Mouse (Mus musculus) kidney, embryonic 14.5 days (tissue): ENCODE data around the gene Ubqln1. TPM values are rescaled to one million over a fixed set of nuclear protein-coding genes. Genes with fewer than 3 reads are reported as not detected.
A peak's percentile ranks its signal among the peaks of the same experiment; 100 is the strongest.

Experiments used
- ATAC-seq: fragments of 200-750 bp; cut with Nextera tagmentation; 2 replicates; pipeline ENCODE4 v1.8.0; 2017; ENCODE audit warnings: moderate number of reproducible peaks, mild to moderate bottlenecking, moderate TSS enrichment, moderate library complexity; ENCODE audit not compliant: low FRiP score, low TSS enrichment
- H3K27ac ChIP-seq: fragments of 300-500 bp; sonication (generic); 2 replicates; pipeline ENCODE4 v1.5.1; 2014; ENCODE audit warnings: low read depth, mild to moderate bottlenecking, low read length, moderate library complexity, mixed read lengths
- H3K27me3 ChIP-seq: fragments of 300-500 bp; sonication (generic); 2 replicates; pipeline ENCODE4 v1.6.1; 2014; ENCODE audit warnings: mild to moderate bottlenecking, low read length; ENCODE audit not compliant: control insufficient read depth, insufficient read depth
- H3K36me3 ChIP-seq: fragments of 300-500 bp; sonication (generic); 2 replicates; pipeline ENCODE4 v1.6.1; 2014; ENCODE audit warnings: low read length, mixed read lengths; ENCODE audit not compliant: control insufficient read depth, insufficient read depth
- H3K4me1 ChIP-seq: fragments of 300-500 bp; sonication (generic); 2 replicates; pipeline ENCODE4 v1.6.1; 2014; ENCODE audit warnings: low read length, mixed read lengths; ENCODE audit not compliant: control insufficient read depth, insufficient read depth
- H3K4me2 ChIP-seq: fragments of 300-500 bp; sonication (generic); replicated peaks from 2 replicates; pipeline ENCODE4 v1.6.1; 2014; ENCODE audit warnings: low read depth, mild to moderate bottlenecking, low read length
- H3K4me3 ChIP-seq: fragments of 300-500 bp; sonication (generic); 2 replicates; pipeline ENCODE4 v1.5.1; 2014; ENCODE audit warnings: mild to moderate bottlenecking, low read length
- H3K9ac ChIP-seq: fragments of 300-500 bp; sonication (generic); 2 replicates; pipeline ENCODE4 v1.6.1; 2014; ENCODE audit warnings: low read depth, mild to moderate bottlenecking, low read length, moderate library complexity
- H3K9me3 ChIP-seq: fragments of 300-500 bp; sonication (generic); 2 replicates; pipeline ENCODE4 v1.6.1; 2016; ENCODE audit warnings: low read length; ENCODE audit not compliant: control insufficient read depth
- WGBS: fragments of 180-500 bp; shearing (Covaris S2); extraction: QIAGEN DNeasy Blood & Tissue Kit; methylation state at CpG from one replicate; pipeline ENCODE4 v1.1.7; 2014; 5-methylcytosine and 5-hydroxymethylcytosine counted together
- polyA plus RNA-seq: library from polyadenylated mRNA; unstranded; fragments of >200 nt; fragmentation: Nextera tagmentation; extraction: Ambion mirVana; gene quantifications from 2 replicates; pipeline ENCODE4 v1.2.1, GENCODE M21; 2014

The Ubqln1 gene
- polyA plus RNA-seq, 1 experiment from 2014 or later, result 98.7 TPM

- no peak for ATAC-seq
- no peak overlapping the region for H3K4me2 ChIP-seq
- H3K4me1 ChIP-seq, result no peaks in the 10 kb centered on the region
- no peaks in the 10 kb centered on the region for H3K27me3 ChIP-seq
- no peak overlapping the region for H3K9ac ChIP-seq
- peaks cover 57% of the 10 kb centered on the region for H3K36me3 ChIP-seq
- H3K4me3 ChIP-seq, result no peak overlapping the region
- no peak overlapping the region for H3K27ac ChIP-seq
- 78% methylated on average over 9 of the region's 9 CpGs for WGBS
- no peaks in the 10 kb centered on the region for H3K9me3 ChIP-seq
Measured at GRCm38 (mm10) chr13:58177511-58178208, 37.8 kb downstream of the Ubqln1 start.

DNA sequence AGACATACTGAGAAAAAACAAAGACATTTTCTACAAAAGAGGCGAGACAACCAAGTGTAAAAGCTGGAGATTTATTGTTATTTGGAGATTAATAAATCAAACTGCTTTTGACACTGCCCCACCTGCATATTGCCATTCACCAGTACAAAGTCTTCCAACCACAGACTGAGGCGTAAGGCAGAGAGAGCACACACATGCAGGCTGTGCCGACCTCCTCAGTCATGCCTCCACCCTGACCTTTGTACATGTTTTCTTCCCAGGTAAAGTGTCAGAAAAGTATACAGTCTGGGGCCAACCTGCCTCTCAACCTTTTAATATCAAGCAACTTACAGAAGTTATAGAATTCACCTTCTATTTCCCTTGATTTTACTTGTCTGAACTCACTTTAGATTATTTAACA, 39.3 kb downstream of the Ubqln1 start:
- Histone ChIP-seq H3K9ac (no peak overlapping the region), H3K4me3 (no peak overlapping the region), H3K27me3 (no peaks in the 10 kb centered on the region), H3K27ac (no peak overlapping the region), H3K36me3 (peaks cover 52% of the 10 kb centered on the region), H3K9me3 (no peaks in the 10 kb centered on the region), H3K4me1 (no peaks in the 10 kb centered on the region), H3K4me2 (no peak overlapping the region)
- ATAC-seq, result no peak
- WGBS, result 75% methylated on average over 3 of the region's 3 CpGs

DNA sequence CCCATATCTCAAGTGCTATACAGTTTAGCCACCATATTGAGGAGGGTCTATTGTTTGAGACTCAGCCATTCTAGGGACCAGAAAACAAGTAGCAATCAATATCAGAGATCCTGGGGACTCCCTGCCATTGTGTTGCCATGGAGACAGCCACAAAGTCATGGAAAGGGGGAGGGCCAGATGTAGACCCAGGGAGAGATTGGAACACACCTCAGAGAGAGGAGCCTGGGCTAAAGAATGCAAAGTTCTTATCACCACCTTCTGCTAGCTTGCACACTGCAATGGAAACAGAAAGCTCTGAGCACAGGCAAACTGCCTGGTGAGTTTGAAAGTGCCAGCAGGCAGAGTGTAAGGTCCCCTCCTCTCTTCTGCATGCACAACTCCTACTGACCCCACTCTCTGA, 47.3 kb downstream of the Ubqln1 start:
- no peak overlapping the region for H3K4me2 ChIP-seq
- H3K4me3 ChIP-seq, result no peak overlapping the region
- no peak overlapping the region for H3K9ac ChIP-seq
- no peak for ATAC-seq
- no peak overlapping the region for H3K27ac ChIP-seq
- no peaks in the 10 kb centered on the region; the same call in 1 of the 2 replicates for H3K9me3 ChIP-seq
- H3K36me3 ChIP-seq, result peaks cover 14% of the 10 kb centered on the region; the same call in 1 of the 2 replicates
- no peaks in the 10 kb centered on the region for H3K4me1 ChIP-seq
- no peaks in the 10 kb centered on the region for H3K27me3 ChIP-seq

DNA sequence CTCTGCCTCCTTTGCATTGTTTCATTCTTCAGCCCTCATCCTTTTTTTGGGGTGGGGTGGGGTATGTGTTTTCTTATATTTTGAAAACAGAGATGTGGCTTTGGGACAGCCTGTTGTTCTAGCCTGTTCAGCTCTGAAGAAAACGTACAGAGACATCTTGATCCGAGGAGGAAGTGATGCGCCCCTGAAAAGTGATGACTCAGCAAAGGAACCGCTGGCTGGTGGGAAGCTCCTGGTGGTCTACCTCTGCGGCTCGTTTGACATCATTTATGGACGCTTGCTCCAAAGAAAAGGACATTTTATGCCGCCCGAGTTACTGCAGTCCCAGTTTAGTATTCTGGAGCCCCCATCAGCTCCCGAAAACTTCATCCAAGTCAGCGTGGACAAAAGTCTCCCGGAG, 52.1 kb downstream of the Ubqln1 start:
- ATAC-seq, result no peak
- Histone ChIP-seq H3K4me1 (no peaks in the 10 kb centered on the region), H3K27ac (no peak overlapping the region), H3K27me3 (no peaks in the 10 kb centered on the region), H3K36me3 (peaks cover 12% of the 10 kb centered on the region; the same call in 1 of the 2 replicates), H3K9me3 (no peaks in the 10 kb centered on the region; the same call in 1 of the 2 replicates), H3K9ac (no peak overlapping the region), H3K4me2 (no peak overlapping the region), H3K4me3 (no peak overlapping the region)
- 96% methylated on average over 12 of the region's 12 CpGs for WGBS

GRCm38 (mm10) chr13:58160761-58161160, 54.7 kb downstream of the Ubqln1 start:
- H3K4me1 ChIP-seq, result no peaks in the 10 kb centered on the region; the same call in 1 of the 2 replicates
- H3K4me3 ChIP-seq, result no peak overlapping the region
- H3K36me3 ChIP-seq, result peaks cover 12% of the 10 kb centered on the region; the same call in 1 of the 2 replicates
- H3K4me2 ChIP-seq, result no peak overlapping the region
- no peak for ATAC-seq
- WGBS, result 96% methylated on average over 15 of the region's 15 CpGs
- no peaks in the 10 kb centered on the region for H3K27me3 ChIP-seq
- H3K9me3 ChIP-seq, result no peaks in the 10 kb centered on the region; the same call in 1 of the 2 replicates
- H3K27ac ChIP-seq, result no peak overlapping the region
- no peak overlapping the region for H3K9ac ChIP-seq

- no peaks in the 10 kb centered on the region for H3K27me3 ChIP-seq
- H3K4me2 ChIP-seq, result peak overlapping the region; percentile 71
- no peak overlapping the region for H3K27ac ChIP-seq
- H3K9me3 ChIP-seq, result peaks cover 2% of the 10 kb centered on the region; the same call in 1 of the 2 replicates
- WGBS, result 17% methylated on average over 16 of the region's 16 CpGs
- peaks cover 7% of the 10 kb centered on the region; the same call in 1 of the 2 replicates for H3K36me3 ChIP-seq
- peak overlapping the region; percentile 53; the same call in 1 of the 2 replicates for H3K9ac ChIP-seq
- H3K4me3 ChIP-seq, result peak overlapping the region; percentile 58
- peak; percentile 38 for ATAC-seq
- no peaks in the 10 kb centered on the region; the same call in 1 of the 2 replicates for H3K4me1 ChIP-seq
Measured at GRCm38 (mm10) chr13:58158099-58158912, 57.1 kb downstream of the Ubqln1 start.

- Histone ChIP-seq H3K9me3 (0 out of 2 replicates have a peak, but pooled peaks cover 2% of the 10 kb centered on the region), H3K36me3 (peaks cover 7% of the 10 kb centered on the region; the same call in 1 of the 2 replicates), H3K4me2 (peak within 1 kb of the TSS; percentile 71), H3K9ac (peak within 1 kb of the TSS; percentile 53), H3K4me1 (no peaks in the 10 kb centered on the region; the same call in 1 of the 2 replicates), H3K27me3 (no peaks in the 10 kb centered on the region), H3K4me3 (peak within 1 kb of the TSS; percentile 58), H3K27ac (no peak within 1 kb of the TSS)
- under 1% methylated on average over 30 of the region's 30 CpGs for WGBS
- ATAC-seq, result peak; percentile 86
Measured at GRCm38 (mm10) chr13:58157447-58158098, 57.9 kb downstream of the Ubqln1 start, which contains the start of gene Idnk. Gene Idnk, plus strand, starts transcription at chr13:58157649.

DNA sequence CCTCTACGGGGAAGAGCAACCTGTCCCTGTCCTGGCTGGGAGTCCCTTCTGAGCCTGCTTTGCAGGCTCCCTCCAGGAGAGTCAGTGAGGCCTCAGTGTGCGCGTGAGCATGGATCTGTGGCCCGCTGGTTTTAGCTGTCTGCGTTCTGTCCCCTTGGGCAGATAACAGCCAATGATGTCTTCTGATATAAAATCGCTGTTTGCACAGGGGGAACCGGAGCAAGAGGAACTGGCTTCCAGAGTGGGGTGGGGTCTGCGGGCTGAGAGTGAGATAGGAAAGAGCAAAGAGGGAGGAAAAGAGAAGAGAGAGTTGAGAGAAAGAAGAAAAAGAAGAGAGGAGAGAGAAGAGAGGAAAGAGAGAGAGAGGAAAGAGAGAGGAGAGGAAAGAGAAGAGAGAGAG, 58.4 kb downstream of the Ubqln1 start:
- Histone ChIP-seq H3K27ac (no peak overlapping the region), H3K9ac (peak overlapping the region; percentile 53), H3K4me1 (no peaks in the 10 kb centered on the region; the same call in 1 of the 2 replicates), H3K9me3 (0 out of 2 replicates have a peak, but pooled peaks cover 2% of the 10 kb centered on the region), H3K4me2 (peak overlapping the region; percentile 71), H3K36me3 (peaks cover 7% of the 10 kb centered on the region; the same call in 1 of the 2 replicates), H3K27me3 (no peaks in the 10 kb centered on the region), H3K4me3 (peak overlapping the region; percentile 58)
- ATAC-seq, result no peak
- 32% methylated on average over 8 of the region's 8 CpGs for WGBS
